In the genomic region with DNA sequence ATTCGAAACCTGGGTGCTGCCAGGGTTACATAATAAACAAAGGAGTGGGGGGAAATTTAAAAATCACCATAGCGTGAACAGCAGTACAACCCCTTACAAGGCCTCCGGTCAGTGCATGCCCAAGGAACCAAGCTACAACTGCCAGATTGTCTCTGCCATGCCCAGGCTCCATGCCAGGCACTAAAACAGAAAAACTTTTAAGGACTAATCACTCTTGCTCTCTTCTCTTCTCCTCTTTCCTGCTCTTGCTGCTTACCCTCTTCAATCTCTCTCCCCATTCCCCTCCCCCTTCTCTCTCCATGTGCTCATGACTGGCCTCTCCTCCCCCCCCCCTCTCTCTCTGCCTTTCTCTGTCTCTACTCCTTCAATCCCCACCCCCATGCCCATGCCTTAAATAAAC, we compare ENCODE assay signal across 16 mouse cellular contexts.
A peak's percentile ranks its signal among the peaks of the same experiment; 100 is the strongest.
DNase-seq lines count a peak whose midpoint lies in the region; ATAC-seq and TF ChIP-seq lines count a peak whose summit lies in the region.
"Had no signal": no experiment of that assay in that cellular context is flagged by ENCODE, and none has a peak within 500 bp of the region (broad histone marks: within the 10 kb centered on the region; RNA-seq: fewer than 3 reads in every experiment).

No protein-coding gene starts in this region.

- no peaks in the 10 kb centered on the region for H3K27me3 ChIP-seq in forebrain, embryonic 13.5 days
- no peaks in the 10 kb centered on the region for H3K27me3 ChIP-seq in forebrain, embryonic 11.5 days (ENCODE audit: control insufficient read depth, insufficient read depth, low read length)
- H3K27me3 ChIP-seq in kidney, embryonic 16.5 days (ENCODE audit: insufficient read depth, low read length), result no peaks in the 10 kb centered on the region
- H3K27me3 ChIP-seq in stomach, embryonic 15.5 days (replicated peaks), result no peaks in the 10 kb centered on the region
- H3K27me3 ChIP-seq: CH12.LX; midbrain, embryonic 12.5 days; Patski had no signal

- H3K4me3 ChIP-seq in forebrain, embryonic 13.5 days, result no peak overlapping the region
- no peak overlapping the region for H3K4me3 ChIP-seq in forebrain, embryonic 11.5 days (ENCODE audit: low read depth, low read length)
- H3K4me3 ChIP-seq in kidney, embryonic 16.5 days (ENCODE audit: low read length), result no peak overlapping the region
- no peak overlapping the region for H3K4me3 ChIP-seq in stomach, embryonic 15.5 days (replicated peaks)
- H3K4me3 ChIP-seq: left cerebral cortex, adult 2 months; midbrain, embryonic 12.5 days had no signal

- no peak overlapping the region for H3K9ac ChIP-seq in forebrain, embryonic 13.5 days
- no peak overlapping the region for H3K9ac ChIP-seq in forebrain, embryonic 11.5 days (ENCODE audit: low read length)
- H3K9ac ChIP-seq in kidney, embryonic 16.5 days (replicated peaks; ENCODE audit: low read length), result no peak overlapping the region
- no peak overlapping the region for H3K9ac ChIP-seq in stomach, embryonic 15.5 days
- H3K9ac ChIP-seq: midbrain, embryonic 12.5 days had no signal

- no peak for TF ChIP-seq POLR2A in brain, embryonic 14.5 days (IDR thresholded peaks at IDR 0.05; ENCODE audit: borderline replicate concordance, extremely low read depth, insufficient read depth, insufficient read length, poor library complexity, severe bottlenecking)

- peaks cover 11% of the 10 kb centered on the region for H3K4me1 ChIP-seq in forebrain, embryonic 13.5 days
- H3K4me1 ChIP-seq in forebrain, embryonic 11.5 days (replicated peaks; ENCODE audit: control insufficient read depth, insufficient read depth, low read length), result no peaks in the 10 kb centered on the region; the same call in 1 of the 2 replicates
- H3K4me1 ChIP-seq in kidney, embryonic 16.5 days (ENCODE audit: insufficient read depth, low read length), result peaks cover 29% of the 10 kb centered on the region
- H3K4me1 ChIP-seq in stomach, embryonic 15.5 days, result peaks cover 20% of the 10 kb centered on the region
- H3K4me1 ChIP-seq: midbrain, embryonic 12.5 days had no signal

- H3K4me2 ChIP-seq in forebrain, embryonic 13.5 days, result no peak overlapping the region
- H3K4me2 ChIP-seq in forebrain, embryonic 11.5 days (ENCODE audit: low read depth, low read length, severe bottlenecking), result no peak overlapping the region
- no peak overlapping the region for H3K4me2 ChIP-seq in kidney, embryonic 16.5 days (replicated peaks; ENCODE audit: low read depth, low read length)
- no peak overlapping the region for H3K4me2 ChIP-seq in stomach, embryonic 15.5 days
- H3K4me2 ChIP-seq: midbrain, embryonic 12.5 days had no signal

- H3K36me3 ChIP-seq in forebrain, embryonic 13.5 days (ENCODE audit: poor library complexity, severe bottlenecking), result no peaks in the 10 kb centered on the region
- no peaks in the 10 kb centered on the region for H3K36me3 ChIP-seq in forebrain, embryonic 11.5 days (ENCODE audit: control insufficient read depth, insufficient read depth, low read length)
- no peaks in the 10 kb centered on the region for H3K36me3 ChIP-seq in kidney, embryonic 16.5 days (ENCODE audit: insufficient read depth, low read length)
- no peaks in the 10 kb centered on the region for H3K36me3 ChIP-seq in stomach, embryonic 15.5 days
- H3K36me3 ChIP-seq: midbrain, embryonic 12.5 days had no signal

- no peak for TF ChIP-seq CTCF in brain, embryonic 14.5 days (IDR thresholded peaks at IDR 0.05; ENCODE audit: borderline replicate concordance, extremely low read depth, insufficient read depth, insufficient read length)

- ATAC-seq in forebrain, embryonic 13.5 days, result peak; percentile 60
- no peak for ATAC-seq in forebrain, embryonic 11.5 days (replicated peaks; ENCODE audit: low FRiP score)
- ATAC-seq in kidney, embryonic 16.5 days (ENCODE audit: low FRiP score, low TSS enrichment), result peak; percentile 55
- no peak for ATAC-seq in stomach, embryonic 15.5 days (ENCODE audit: insufficient read depth, low FRiP score, low read depth)
- ATAC-seq: Patski had no signal

- intact Hi-C loops in left cerebral cortex, postnatal 36 days (cut with DNase I), result no loop called here

- H3K9me3 ChIP-seq in forebrain, embryonic 13.5 days (replicated peaks), result no peaks in the 10 kb centered on the region
- H3K9me3 ChIP-seq in forebrain, embryonic 11.5 days (ENCODE audit: control insufficient read depth, low read length), result no peaks in the 10 kb centered on the region
- H3K9me3 ChIP-seq in kidney, embryonic 16.5 days (ENCODE audit: low read length), result no peaks in the 10 kb centered on the region
- H3K9me3 ChIP-seq in stomach, embryonic 15.5 days, result no peaks in the 10 kb centered on the region
- H3K9me3 ChIP-seq: midbrain, embryonic 12.5 days had no signal

- WGBS in forebrain, embryonic 13.5 days, result 56% methylated on average over 3 of the region's 3 CpGs
- 71% methylated on average over 3 of the region's 3 CpGs for WGBS in forebrain, embryonic 11.5 days
- WGBS in kidney, embryonic 16.5 days, result 42% methylated on average over 3 of the region's 3 CpGs
- 54% methylated on average over 3 of the region's 3 CpGs for WGBS in stomach, embryonic 15.5 days

- H3K27ac ChIP-seq in forebrain, embryonic 13.5 days, result no peak overlapping the region
- no peak overlapping the region for H3K27ac ChIP-seq in forebrain, embryonic 11.5 days (ENCODE audit: low read depth, low read length)
- peak overlapping the region; percentile 16; the same call in 1 of the 2 replicates for H3K27ac ChIP-seq in kidney, embryonic 16.5 days (ENCODE audit: low read length)
- peak overlapping the region; percentile 18; the same call in 1 of the 2 replicates for H3K27ac ChIP-seq in stomach, embryonic 15.5 days
- H3K27ac ChIP-seq: left cerebral cortex, adult 2 months; midbrain, embryonic 12.5 days had no signal

- DNase-seq in forebrain, embryonic 11.5 days (ENCODE audit: low spot score), result no peak
- DNase-seq in kidney, adult 8-10 months, result no peak
- DNase-seq in brain, embryonic 14.5 days (ENCODE audit: low read depth), result peak; percentile 77
- DNase-seq in left cerebral cortex, postnatal 36 days (ENCODE audit: low spot score in 2 of 2), result no peak
- no peak for DNase-seq in right cerebral cortex, postnatal 10 days (ENCODE audit: low spot score in 2 of 2)
- DNase-seq: cerebellum, adult 11 months; heart, postnatal 10 days; kidney, adult 18-20 months; lung, postnatal 4 days had no signal

Comparison
In these comparisons a context has a peak if more than half of its experiments do, and no peak if none do; other contexts are left out.
1. ATAC-seq: peak in forebrain, embryonic 13.5 days (single experiment) and kidney, embryonic 16.5 days (single experiment); none in forebrain, embryonic 11.5 days (single experiment) and stomach, embryonic 15.5 days (single experiment).
2. H3K27ac ChIP-seq: peak in kidney, embryonic 16.5 days (single experiment) and stomach, embryonic 15.5 days (single experiment); none in forebrain, embryonic 13.5 days (single experiment) and forebrain, embryonic 11.5 days (single experiment).